Mouse (Mus musculus) liver, embryonic 11.5 days (tissue): Measurements from ENCODE around the gene Cpne2. TPM values are rescaled to one million over a fixed set of nuclear protein-coding genes. Genes with fewer than 3 reads are reported as not detected.

Experiments used
- ATAC-seq: fragments of 200-750 bp; cut with Nextera tagmentation; replicated peaks from 2 replicates; pipeline ENCODE4 v1.8.0; 2017; ENCODE audit warnings: moderate number of reproducible peaks, mild to moderate bottlenecking, moderate TSS enrichment, moderate library complexity; ENCODE audit not compliant: low FRiP score
- DNase-seq: peaks from one replicate; pipeline ENCODE4 v3.0.0-alpha.2; 2017; ENCODE audit warnings: low spot score
- H3K27ac ChIP-seq: fragments of 300-500 bp; sonication (generic); 2 replicates; pipeline ENCODE4 v1.5.1; 2014; ENCODE audit warnings: mild to moderate bottlenecking, low read depth, low read length, control low read depth
- H3K27me3 ChIP-seq: fragments of 300-500 bp; sonication (generic); replicated peaks from 2 replicates; pipeline ENCODE4 v1.6.1; 2014; ENCODE audit warnings: low read length, mixed read lengths; ENCODE audit not compliant: control insufficient read depth, insufficient read depth
- H3K36me3 ChIP-seq: fragments of 300-500 bp; sonication (generic); 2 replicates; pipeline ENCODE4 v1.6.1; 2014; ENCODE audit warnings: mild to moderate bottlenecking, low read length, moderate library complexity, mixed read lengths; ENCODE audit not compliant: control insufficient read depth, insufficient read depth
- H3K4me1 ChIP-seq: fragments of 300-500 bp; sonication (generic); replicated peaks from 2 replicates; pipeline ENCODE4 v1.6.1; 2014; ENCODE audit warnings: low read length, mixed read lengths; ENCODE audit not compliant: control insufficient read depth, insufficient read depth
- H3K4me2 ChIP-seq: fragments of 300-500 bp; sonication (generic); 2 replicates; pipeline ENCODE4 v1.6.1; 2014; ENCODE audit warnings: mild to moderate bottlenecking, control low read depth, moderate library complexity
- H3K4me3 ChIP-seq: fragments of 300-500 bp; sonication (generic); 2 replicates; pipeline ENCODE4 v1.5.1; 2014; ENCODE audit warnings: low read depth, low read length, control low read depth
- H3K9ac ChIP-seq: fragments of 300-500 bp; sonication (generic); 2 replicates; pipeline ENCODE4 v1.6.1; 2014; ENCODE audit warnings: low read depth, low read length, control low read depth
- H3K9me3 ChIP-seq: fragments of 300-500 bp; sonication (generic); 2 replicates; pipeline ENCODE4 v1.6.1; 2016; ENCODE audit warnings: low read length, inconsistent platforms, mixed read lengths; ENCODE audit not compliant: control insufficient read depth
- WGBS: fragments of 180-500 bp; shearing (Covaris S2); extraction: QIAGEN DNeasy Blood & Tissue Kit; methylation state at CpG from one replicate; pipeline ENCODE4 v1.1.7; 2014; 5-methylcytosine and 5-hydroxymethylcytosine counted together
- polyA plus RNA-seq: library from polyadenylated mRNA; unstranded; fragments of >200 nt; fragmentation: Nextera tagmentation; extraction: Ambion mirVana; gene quantifications from 2 replicates; pipeline ENCODE4 v1.2.1, GENCODE M21; 2014

Cpne2 gene
- polyA plus RNA-seq, 1 experiment from 2014 or later: 7.8 TPM

GRCm38 (mm10) chr8:94516209-94516593, 16.6 kb upstream of the Cpne2 start:
- peaks cover 4% of the 10 kb centered on the region; the same call in 1 of the 2 replicates for H3K27me3 ChIP-seq
- H3K4me3 ChIP-seq: no peak overlapping the region
- H3K4me1 ChIP-seq: no peaks in the 10 kb centered on the region
- no peaks in the 10 kb centered on the region for H3K9me3 ChIP-seq
- no peak overlapping the region for H3K9ac ChIP-seq
- DNase-seq (no peak), ATAC-seq (no peak)
- 15% methylated on average over 1 of the region's 1 CpGs for WGBS
- H3K27ac ChIP-seq: no peak overlapping the region
- H3K4me2 ChIP-seq: no peak overlapping the region
- no peaks in the 10 kb centered on the region for H3K36me3 ChIP-seq

- no peak for ATAC-seq
- Histone ChIP-seq H3K4me2 (no peak overlapping the region), H3K4me1 (no peaks in the 10 kb centered on the region), H3K9ac (no peak overlapping the region), H3K27me3 (peaks cover 4% of the 10 kb centered on the region; the same call in 1 of the 2 replicates), H3K36me3 (no peaks in the 10 kb centered on the region), H3K27ac (no peak overlapping the region), H3K9me3 (no peaks in the 10 kb centered on the region), H3K4me3 (no peak overlapping the region)
- DNase-seq: no peak
- 70% methylated on average over 3 of the region's 3 CpGs for WGBS
Measured at GRCm38 (mm10) chr8:94516766-94517165, 16.0 kb upstream of the Cpne2 start.

- H3K4me3 ChIP-seq: no peak overlapping the region
- H3K27ac ChIP-seq: no peak overlapping the region
- WGBS: 62% methylated on average over 10 of the region's 10 CpGs
- no peaks in the 10 kb centered on the region for H3K36me3 ChIP-seq
- no peaks in the 10 kb centered on the region for H3K9me3 ChIP-seq
- H3K9ac ChIP-seq: no peak overlapping the region
- no peak overlapping the region for H3K4me2 ChIP-seq
- DNase-seq: no peak
- no peak for ATAC-seq
- H3K27me3 ChIP-seq: peaks cover 4% of the 10 kb centered on the region; the same call in 1 of the 2 replicates
- H3K4me1 ChIP-seq: no peaks in the 10 kb centered on the region
Measured at GRCm38 (mm10) chr8:94518331-94518730, 14.5 kb upstream of the Cpne2 start.

GRCm38 (mm10) chr8:94519021-94519420, 13.8 kb upstream of the Cpne2 start:
- Histone ChIP-seq H3K36me3 (no peaks in the 10 kb centered on the region), H3K9ac (no peak overlapping the region), H3K27ac (no peak overlapping the region), H3K4me3 (no peak overlapping the region), H3K9me3 (no peaks in the 10 kb centered on the region), H3K4me1 (no peaks in the 10 kb centered on the region), H3K4me2 (no peak overlapping the region), H3K27me3 (peaks cover 4% of the 10 kb centered on the region; the same call in 1 of the 2 replicates)
- WGBS: 85% methylated on average over 5 of the region's 5 CpGs
- ATAC-seq (no peak), DNase-seq (no peak)

- Histone ChIP-seq H3K36me3 (no peaks in the 10 kb centered on the region), H3K9me3 (no peaks in the 10 kb centered on the region), H3K4me3 (no peak overlapping the region), H3K9ac (no peak overlapping the region), H3K4me2 (no peak overlapping the region), H3K4me1 (no peaks in the 10 kb centered on the region), H3K27ac (no peak overlapping the region), H3K27me3 (peaks cover 4% of the 10 kb centered on the region; the same call in 1 of the 2 replicates)
- DNase-seq (no peak), ATAC-seq (no peak)
- 47% methylated on average over 4 of the region's 4 CpGs for WGBS
Measured at GRCm38 (mm10) chr8:94521481-94521880, 11.3 kb upstream of the Cpne2 start.

GRCm38 (mm10) chr8:94522482-94522881, 10.3 kb upstream of the Cpne2 start:
- Histone ChIP-seq H3K4me3 (no peak overlapping the region), H3K27me3 (peaks cover 4% of the 10 kb centered on the region; the same call in 1 of the 2 replicates), H3K4me1 (no peaks in the 10 kb centered on the region), H3K4me2 (no peak overlapping the region), H3K9ac (no peak overlapping the region), H3K36me3 (no peaks in the 10 kb centered on the region), H3K9me3 (no peaks in the 10 kb centered on the region), H3K27ac (no peak overlapping the region)
- ATAC-seq: no peak
- DNase-seq: no peak
- 58% methylated on average over 3 of the region's 3 CpGs for WGBS

GRCm38 (mm10) chr8:94524554-94524953, 8.2 kb upstream of the Cpne2 start:
- H3K36me3 ChIP-seq: no peaks in the 10 kb centered on the region
- no peaks in the 10 kb centered on the region for H3K9me3 ChIP-seq
- no peak overlapping the region for H3K4me3 ChIP-seq
- no peaks in the 10 kb centered on the region for H3K4me1 ChIP-seq
- DNase-seq (no peak), ATAC-seq (no peak)
- no peak overlapping the region for H3K9ac ChIP-seq
- no peaks in the 10 kb centered on the region for H3K27me3 ChIP-seq
- H3K27ac ChIP-seq: no peak overlapping the region
- 67% methylated on average over 9 of the region's 9 CpGs for WGBS
- H3K4me2 ChIP-seq: no peak overlapping the region

- DNase-seq: no peak
- no peak overlapping the region for H3K4me3 ChIP-seq
- no peak overlapping the region for H3K27ac ChIP-seq
- no peak overlapping the region for H3K9ac ChIP-seq
- no peak overlapping the region for H3K4me2 ChIP-seq
- H3K36me3 ChIP-seq: no peaks in the 10 kb centered on the region
- no peak for ATAC-seq
- 68% methylated on average over 7 of the region's 7 CpGs for WGBS
- no peaks in the 10 kb centered on the region for H3K9me3 ChIP-seq
- H3K27me3 ChIP-seq: peaks cover 14% of the 10 kb centered on the region
- H3K4me1 ChIP-seq: no peaks in the 10 kb centered on the region
Measured at GRCm38 (mm10) chr8:94527178-94527577, 5.6 kb upstream of the Cpne2 start.

GRCm38 (mm10) chr8:94528245-94528644, 4.5 kb upstream of the Cpne2 start:
- ATAC-seq (no peak), DNase-seq (no peak)
- Histone ChIP-seq H3K9me3 (no peaks in the 10 kb centered on the region), H3K27ac (no peak overlapping the region), H3K27me3 (peaks cover 25% of the 10 kb centered on the region), H3K4me2 (no peak overlapping the region), H3K4me1 (no peaks in the 10 kb centered on the region; the same call in 1 of the 2 replicates), H3K9ac (no peak overlapping the region), H3K4me3 (no peak overlapping the region), H3K36me3 (no peaks in the 10 kb centered on the region)
- 56% methylated on average over 4 of the region's 4 CpGs for WGBS
